Mouse (Mus musculus) retina, embryonic 14.5 days (tissue): ENCODE data around the gene Rhog.

Source experiments
- DNase-seq: peaks from one replicate; pipeline ENCODE4 v3.0.0-alpha.2; 2015; ENCODE audit warnings: low spot score

Rhog gene

GRCm38 (mm10) chr7:102222336-102222735 lies 33.5 kb downstream of the Rhog start:
- DNase-seq: peak; percentile 76

DNA sequence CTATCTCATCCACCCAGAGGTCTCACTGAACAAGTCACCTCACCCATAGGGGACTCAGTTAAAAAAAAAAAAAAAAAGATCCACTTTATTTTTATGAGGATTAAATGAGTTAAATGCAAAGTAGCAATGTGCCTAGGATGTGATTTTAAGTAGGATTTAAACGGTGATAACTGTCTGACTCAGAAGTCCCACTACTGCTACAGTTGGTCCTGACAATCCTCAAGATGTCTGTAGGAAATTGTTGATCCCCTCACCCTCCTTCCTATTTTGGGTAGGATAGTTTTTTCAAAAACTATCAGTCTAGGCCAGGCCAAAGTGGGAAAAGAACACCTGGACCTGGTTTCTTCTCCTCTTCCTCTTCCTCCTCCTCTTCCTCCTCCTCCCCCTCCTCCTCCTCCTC lies 34.0 kb downstream of the Rhog start:
- no peak for DNase-seq

DNA sequence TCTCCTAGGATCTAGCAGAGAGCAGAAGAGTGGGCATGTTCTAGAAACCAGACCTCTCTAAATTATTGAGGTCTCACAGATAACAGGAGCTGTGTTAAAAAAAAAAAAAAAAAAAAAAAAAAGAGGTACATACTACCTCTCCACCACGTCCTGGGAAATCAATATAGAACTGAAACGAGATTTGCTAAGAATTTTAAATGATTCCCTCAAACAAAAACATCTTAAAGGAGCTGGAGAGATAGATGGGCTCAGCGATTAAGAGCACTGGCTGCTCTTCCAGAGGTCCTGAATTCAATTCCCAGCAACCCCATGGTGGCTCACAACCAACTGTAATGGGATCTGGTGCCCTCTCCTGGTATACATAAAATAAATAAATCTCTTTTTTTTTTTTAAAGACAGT lies 44.8 kb downstream of the Rhog start:
- DNase-seq: no peak

DNA sequence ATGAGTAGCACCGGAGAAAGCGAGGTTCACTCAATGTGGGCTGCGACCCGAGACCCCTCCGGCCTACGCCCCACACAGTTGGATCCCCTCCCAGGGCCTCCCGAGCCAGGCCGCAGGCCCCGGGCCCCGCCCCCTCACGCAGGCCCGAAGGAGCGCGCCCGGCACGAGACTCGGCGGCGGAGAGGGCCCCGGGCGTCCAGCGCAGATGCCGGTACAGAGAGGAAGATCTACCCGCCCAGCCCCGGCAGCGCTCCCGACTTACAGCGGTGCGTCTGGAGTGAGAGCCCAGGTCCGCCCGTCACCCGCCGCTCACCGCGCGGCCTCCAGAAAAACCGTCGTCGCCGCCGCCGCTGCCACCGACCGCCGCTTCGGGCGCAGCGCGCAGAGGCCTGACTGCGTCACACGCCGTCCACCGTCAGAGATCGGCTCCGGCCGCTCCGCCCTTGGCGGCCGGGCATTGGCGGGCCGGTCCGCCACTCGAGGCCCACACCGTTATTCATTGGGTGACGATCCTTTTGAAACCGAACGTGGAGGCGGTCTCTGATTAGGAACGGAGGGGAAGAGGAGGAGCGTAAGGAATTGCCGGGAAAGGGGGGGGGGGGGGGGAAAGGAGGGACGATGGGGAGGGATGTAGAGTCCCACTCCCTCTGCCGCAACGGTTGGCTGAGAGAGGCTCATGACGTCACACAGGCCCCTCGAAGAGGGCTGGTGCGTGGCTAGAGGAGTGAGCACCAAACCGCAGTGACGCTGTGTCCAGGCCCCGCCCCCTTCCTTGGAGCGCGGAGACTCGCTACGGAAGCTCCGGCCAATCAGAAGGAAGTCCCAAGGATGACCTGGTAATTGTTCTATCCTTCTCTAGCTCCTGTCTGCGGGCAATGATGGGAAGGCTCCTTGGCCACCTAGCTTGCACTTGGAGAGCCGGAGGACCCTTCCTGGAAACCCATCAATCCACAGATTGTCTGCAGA lies 45.8 kb downstream of the Rhog start, which contains the start of the genes Nup98 and Pgap2:
TSS of gene Nup98 (minus strand) at position 421 of the 966 bp plus-strand sequence.
TSS of gene Pgap2 (plus strand) at position 453 of the 966 bp plus-strand sequence.
- peak; percentile 99 for DNase-seq

GRCm38 (mm10) chr7:102208806-102209363 lies 47.0 kb downstream of the Rhog start:
- no peak for DNase-seq

GRCm38 (mm10) chr7:102205646-102206045 lies 50.2 kb downstream of the Rhog start:
- peak; percentile 18 for DNase-seq

DNA sequence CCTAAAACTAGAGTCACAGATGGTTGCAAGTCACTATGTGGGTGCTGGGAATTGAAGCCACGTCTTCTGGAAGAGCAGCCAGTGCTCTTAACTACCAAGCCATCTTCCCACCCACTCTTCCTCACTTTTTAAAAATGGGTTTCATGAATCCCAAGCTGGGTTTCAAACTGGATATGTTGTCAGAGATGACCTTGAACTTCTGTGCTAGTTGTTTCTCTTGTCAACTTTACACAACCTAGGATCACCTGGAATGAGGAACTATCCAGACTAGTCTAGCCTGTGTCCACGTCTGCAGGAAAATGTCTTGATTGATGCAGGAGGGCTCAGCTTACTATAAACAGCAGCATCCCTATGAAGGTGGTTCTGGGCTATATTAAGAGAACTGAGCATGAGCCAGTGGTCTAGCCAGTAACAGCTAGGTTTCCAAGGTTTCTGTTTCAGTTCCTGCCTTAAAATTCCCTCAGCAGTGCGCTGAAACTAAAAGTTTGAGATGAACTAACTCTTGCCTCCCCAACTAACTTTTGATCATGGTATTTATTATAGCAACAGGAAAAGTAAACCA lies 51.5 kb downstream of the Rhog start:
- DNase-seq: no peak

GRCm38 (mm10) chr7:102200996-102201785 lies 54.7 kb downstream of the Rhog start:
- no peak for DNase-seq

GRCm38 (mm10) chr7:102200576-102200975 lies 55.3 kb downstream of the Rhog start:
- no peak for DNase-seq

DNA sequence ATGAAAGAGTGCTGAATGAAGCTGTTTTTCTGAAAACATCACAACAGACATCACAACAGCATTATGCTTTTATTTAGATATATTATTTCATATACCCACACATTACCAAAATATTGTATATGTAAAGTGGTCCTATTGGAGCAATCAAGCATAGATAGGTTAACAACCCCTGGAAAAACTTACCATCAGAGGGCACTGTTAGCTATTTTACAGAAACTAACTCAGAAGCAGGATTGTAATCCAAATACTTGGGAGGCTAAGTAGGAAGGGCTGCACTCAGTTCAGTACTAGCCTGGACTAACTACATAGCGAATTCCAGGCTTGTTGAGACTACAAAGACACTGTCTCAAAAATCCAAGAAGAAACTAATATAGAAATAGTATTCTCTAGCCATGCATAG lies 63.5 kb downstream of the Rhog start:
- DNase-seq: peak; percentile 17
